8 mouse cellular contexts compared by ENCODE assay signal in genomic region chr2:135323955-135324302, GRCm38 (mm10).
DNase-seq lines count a peak whose midpoint lies in the region; ATAC-seq and TF ChIP-seq lines count a peak whose summit lies in the region.

No protein-coding gene starts in this region.

- peak; percentile 80 for ATAC-seq in embryonic facial prominence, embryonic 14.5 days (ENCODE audit: low read depth)
- ATAC-seq in kidney, embryonic 15.5 days (replicated peaks; ENCODE audit: low FRiP score): peak; percentile 92
- ATAC-seq in limb, embryonic 15.5 days (ENCODE audit: insufficient number of reproducible peaks, low FRiP score, low TSS enrichment, low read depth): peak; percentile 45
- ATAC-seq in neural tube, embryonic 12.5 days (ENCODE audit: low FRiP score, low read depth): peak; percentile 89

- no peaks in the 10 kb centered on the region for H3K36me3 ChIP-seq in embryonic facial prominence, embryonic 14.5 days (ENCODE audit: control insufficient read depth, insufficient read depth, low read length)
- no peaks in the 10 kb centered on the region for H3K36me3 ChIP-seq in heart, embryonic 10.5 days
- H3K36me3 ChIP-seq in kidney, embryonic 15.5 days: no peaks in the 10 kb centered on the region
- no peaks in the 10 kb centered on the region for H3K36me3 ChIP-seq in limb, embryonic 15.5 days
- no peaks in the 10 kb centered on the region for H3K36me3 ChIP-seq in neural tube, embryonic 12.5 days

- no peaks in the 10 kb centered on the region for H3K27me3 ChIP-seq in embryonic facial prominence, embryonic 14.5 days (replicated peaks; ENCODE audit: control insufficient read depth, insufficient read depth, low read length)
- H3K27me3 ChIP-seq in heart, embryonic 10.5 days (ENCODE audit: insufficient read depth, poor library complexity, severe bottlenecking): no peaks in the 10 kb centered on the region
- H3K27me3 ChIP-seq in kidney, embryonic 15.5 days: no peaks in the 10 kb centered on the region
- H3K27me3 ChIP-seq in limb, embryonic 15.5 days: 0 out of 2 replicates have a peak, but pooled peaks cover 4% of the 10 kb centered on the region
- no peaks in the 10 kb centered on the region for H3K27me3 ChIP-seq in neural tube, embryonic 12.5 days (replicated peaks)

- H3K4me1 ChIP-seq in bone marrow, adult 2 months (ENCODE audit: control insufficient read depth, insufficient read depth, low read length): no peaks in the 10 kb centered on the region
- H3K4me1 ChIP-seq in embryonic facial prominence, embryonic 14.5 days (ENCODE audit: control insufficient read depth, insufficient read depth, low read length): no peaks in the 10 kb centered on the region
- H3K4me1 ChIP-seq in heart, embryonic 10.5 days: no peaks in the 10 kb centered on the region
- peaks cover 4% of the 10 kb centered on the region; the same call in 1 of the 2 replicates for H3K4me1 ChIP-seq in kidney, embryonic 15.5 days
- H3K4me1 ChIP-seq in limb, embryonic 15.5 days: peaks cover 6% of the 10 kb centered on the region
- peaks cover 4% of the 10 kb centered on the region for H3K4me1 ChIP-seq in neural tube, embryonic 12.5 days

- TF ChIP-seq POLR2A in bone marrow, adult 2 months (IDR thresholded peaks at IDR 0.05; ENCODE audit: borderline replicate concordance, control insufficient read depth, low read depth, low read length): no peak

- no peak overlapping the region for H3K4me3 ChIP-seq in bone marrow, adult 2 months (replicated peaks; ENCODE audit: control insufficient read depth, low read depth, low read length)
- peak overlapping the region; percentile 12; the same call in 1 of the 2 replicates for H3K4me3 ChIP-seq in embryonic facial prominence, embryonic 14.5 days (ENCODE audit: low read depth, low read length)
- no peak overlapping the region for H3K4me3 ChIP-seq in heart, embryonic 10.5 days
- no peak overlapping the region for H3K4me3 ChIP-seq in kidney, embryonic 15.5 days (replicated peaks)
- H3K4me3 ChIP-seq in limb, embryonic 15.5 days: peak overlapping the region; percentile 23
- H3K4me3 ChIP-seq in neural tube, embryonic 12.5 days: no peak overlapping the region

- no peak overlapping the region for H3K9ac ChIP-seq in embryonic facial prominence, embryonic 14.5 days (ENCODE audit: low read depth, low read length)
- H3K9ac ChIP-seq in kidney, embryonic 15.5 days: no peak overlapping the region
- H3K9ac ChIP-seq in limb, embryonic 15.5 days: no peak overlapping the region
- H3K9ac ChIP-seq in neural tube, embryonic 12.5 days: no peak overlapping the region

- no peaks in the 10 kb centered on the region for H3K9me3 ChIP-seq in embryonic facial prominence, embryonic 14.5 days (ENCODE audit: control insufficient read depth, low read length)
- no peaks in the 10 kb centered on the region for H3K9me3 ChIP-seq in heart, embryonic 10.5 days
- H3K9me3 ChIP-seq in kidney, embryonic 15.5 days (replicated peaks): no peaks in the 10 kb centered on the region
- no peaks in the 10 kb centered on the region for H3K9me3 ChIP-seq in limb, embryonic 15.5 days
- H3K9me3 ChIP-seq in neural tube, embryonic 12.5 days: no peaks in the 10 kb centered on the region

- H3K27ac ChIP-seq in bone marrow, adult 2 months (ENCODE audit: control insufficient read depth, insufficient read depth, low read depth, low read length, poor library complexity): no peak overlapping the region
- H3K27ac ChIP-seq in embryonic facial prominence, embryonic 14.5 days (replicated peaks; ENCODE audit: low read depth, low read length): no peak overlapping the region
- no peak overlapping the region for H3K27ac ChIP-seq in heart, embryonic 10.5 days
- no peak overlapping the region for H3K27ac ChIP-seq in kidney, embryonic 15.5 days
- H3K27ac ChIP-seq in limb, embryonic 15.5 days: no peak overlapping the region
- H3K27ac ChIP-seq in neural tube, embryonic 12.5 days: no peak overlapping the region

- peak; percentile 50; the same call in 1 of the 2 replicates for TF ChIP-seq CTCF in bone marrow, adult 2 months (IDR thresholded peaks at IDR 0.05; ENCODE audit: control insufficient read depth, insufficient read depth, low read length)

- DNase-seq in A20 (ENCODE audit: low read depth, low spot score): peak; percentile 6
- peak; percentile 89 for DNase-seq in embryonic facial prominence, embryonic 14.5 days (ENCODE audit: low spot score)
- DNase-seq in heart, embryonic 10.5 days (ENCODE audit: low spot score): peak; percentile 82
- DNase-seq in thymus, postnatal 0 days (ENCODE audit: low spot score): peak; percentile 13

- H3K4me2 ChIP-seq in embryonic facial prominence, embryonic 14.5 days (ENCODE audit: low read depth, low read length): peak overlapping the region; percentile 43
- peak overlapping the region; percentile 42 for H3K4me2 ChIP-seq in kidney, embryonic 15.5 days
- peak overlapping the region; percentile 49 for H3K4me2 ChIP-seq in limb, embryonic 15.5 days
- peak overlapping the region; percentile 50 for H3K4me2 ChIP-seq in neural tube, embryonic 12.5 days (replicated peaks)

- WGBS in bone marrow, adult 2 months: 66% methylated on average over 4 of the region's 4 CpGs
- 39% methylated on average over 4 of the region's 4 CpGs for WGBS in embryonic facial prominence, embryonic 14.5 days
- WGBS in heart, embryonic 10.5 days: 50% methylated on average over 4 of the region's 4 CpGs
- WGBS in kidney, embryonic 15.5 days: 35% methylated on average over 4 of the region's 4 CpGs
- 13% methylated on average over 4 of the region's 4 CpGs for WGBS in limb, embryonic 15.5 days
- WGBS in neural tube, embryonic 12.5 days: 23% methylated on average over 4 of the region's 4 CpGs

Comparison
In these comparisons a context has a peak if more than half of its experiments do, and no peak if none do; other contexts are left out.
1. DNase-seq: peak in every context shown above with its lines; median percentile 89 in embryonic facial prominence, embryonic 14.5 days; 82 in heart, embryonic 10.5 days; 13 in thymus, postnatal 0 days; 6 in A20.
2. H3K4me3 ChIP-seq: peak in embryonic facial prominence, embryonic 14.5 days (single experiment) and limb, embryonic 15.5 days (single experiment); none in bone marrow, adult 2 months (single experiment), heart, embryonic 10.5 days (single experiment), kidney, embryonic 15.5 days (single experiment) and neural tube, embryonic 12.5 days (single experiment).
3. Peak in every context shown above with its lines, with median percentiles within 50 percentile points of each other: ATAC-seq and H3K4me2 ChIP-seq.